Mouse (Mus musculus) CD4-positive helper T cell, adult 2 months (primary cell): ENCODE data around the gene Spg20.

Experiments
- DNase-seq: peaks from one replicate; pipeline ENCODE4 v3.0.0-alpha.2; 2012; ENCODE audit warnings: low read depth, missing footprints, low spot score

The Spg20 gene

GRCm38 (mm10) chr3:55111935-55112709, at the start of gene Spg20:
Gene Spg20, plus strand, starts transcription at chr3:55112108.
- peak; percentile 88 for DNase-seq

- DNase-seq: no peak
Measured at GRCm38 (mm10) chr3:55062653-55063052, 49.3 kb upstream of the Spg20 start.

DNA sequence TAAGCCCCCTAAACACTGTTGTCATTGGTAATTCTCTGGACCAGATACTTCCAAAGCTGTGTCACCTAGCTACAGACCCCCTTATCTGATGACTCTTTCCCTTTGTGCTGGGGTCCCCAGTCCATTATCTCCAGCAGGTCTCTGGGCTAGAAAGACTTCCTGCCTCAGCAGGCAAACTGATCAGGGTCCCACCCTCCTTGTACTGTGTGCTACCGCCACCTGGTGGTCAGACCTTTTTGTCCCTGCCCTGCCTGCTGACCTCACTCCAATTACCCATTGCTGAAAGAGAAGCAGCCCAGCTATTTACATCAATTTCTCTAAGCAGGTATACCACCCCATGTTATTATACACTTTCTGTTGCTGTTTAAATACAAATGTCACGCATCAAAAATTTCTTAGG, 47.5 kb upstream of the Spg20 start:
- peak; percentile 7 for DNase-seq

DNA sequence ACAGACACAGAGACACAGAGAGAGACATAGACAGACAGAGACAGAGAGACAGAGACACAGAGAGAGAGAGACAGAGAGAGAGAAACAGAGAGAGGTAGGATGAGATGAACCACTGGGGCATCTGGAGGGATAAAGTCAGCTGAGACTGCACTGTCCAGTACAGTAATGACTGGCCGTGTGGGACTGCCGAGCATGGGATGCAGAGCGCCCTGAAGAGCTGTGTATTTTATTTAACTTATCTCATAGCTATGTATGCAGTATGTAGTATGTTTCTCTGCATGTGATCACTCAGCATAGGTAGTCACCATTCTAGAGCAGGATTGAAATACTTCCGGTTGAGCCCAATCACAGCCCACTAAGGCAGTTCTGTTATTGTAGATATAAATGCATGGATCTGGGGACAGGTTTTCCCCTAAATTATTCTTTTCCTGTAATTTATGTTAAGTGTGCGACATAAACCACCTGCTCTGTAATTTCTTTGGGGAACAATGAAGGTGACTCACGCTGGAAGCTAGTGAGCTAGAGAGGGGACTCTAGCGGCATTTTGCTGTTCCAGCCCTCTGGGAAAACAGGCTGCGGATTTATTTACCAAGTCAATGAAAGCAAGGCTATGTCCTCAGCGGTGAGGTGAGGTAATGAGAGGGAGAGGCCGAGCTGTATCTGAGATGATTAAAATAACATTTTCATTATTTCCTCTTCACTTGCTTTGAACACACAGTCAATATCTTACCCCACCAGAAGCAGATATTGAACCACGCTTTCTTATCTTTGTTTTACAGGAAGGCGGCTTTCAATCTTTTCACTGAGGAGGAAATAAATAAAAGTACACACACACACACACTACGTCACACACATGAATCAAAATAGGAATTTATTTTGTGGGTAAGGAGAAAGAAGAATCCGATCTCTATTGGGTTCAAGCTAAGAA, 45.9 kb upstream of the Spg20 start:
- no peak for DNase-seq

DNA sequence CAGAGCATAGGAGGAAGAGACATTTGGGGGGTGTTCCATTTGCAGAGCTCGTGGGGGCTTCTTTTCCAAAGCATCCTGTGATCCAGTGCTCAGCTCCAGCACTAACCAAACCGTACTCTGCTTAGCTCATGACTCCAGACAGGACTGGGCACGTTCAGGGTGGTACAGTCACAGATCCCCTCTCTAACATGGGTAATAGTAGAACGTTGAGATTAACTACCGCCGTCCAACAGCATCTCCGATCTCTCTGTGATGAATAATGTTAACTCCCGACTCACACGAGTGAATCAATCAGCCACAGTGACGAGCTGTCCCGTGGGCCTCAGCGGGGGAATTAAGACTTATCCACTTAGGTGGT, 45.3 kb upstream of the Spg20 start:
- DNase-seq: no peak

DNA sequence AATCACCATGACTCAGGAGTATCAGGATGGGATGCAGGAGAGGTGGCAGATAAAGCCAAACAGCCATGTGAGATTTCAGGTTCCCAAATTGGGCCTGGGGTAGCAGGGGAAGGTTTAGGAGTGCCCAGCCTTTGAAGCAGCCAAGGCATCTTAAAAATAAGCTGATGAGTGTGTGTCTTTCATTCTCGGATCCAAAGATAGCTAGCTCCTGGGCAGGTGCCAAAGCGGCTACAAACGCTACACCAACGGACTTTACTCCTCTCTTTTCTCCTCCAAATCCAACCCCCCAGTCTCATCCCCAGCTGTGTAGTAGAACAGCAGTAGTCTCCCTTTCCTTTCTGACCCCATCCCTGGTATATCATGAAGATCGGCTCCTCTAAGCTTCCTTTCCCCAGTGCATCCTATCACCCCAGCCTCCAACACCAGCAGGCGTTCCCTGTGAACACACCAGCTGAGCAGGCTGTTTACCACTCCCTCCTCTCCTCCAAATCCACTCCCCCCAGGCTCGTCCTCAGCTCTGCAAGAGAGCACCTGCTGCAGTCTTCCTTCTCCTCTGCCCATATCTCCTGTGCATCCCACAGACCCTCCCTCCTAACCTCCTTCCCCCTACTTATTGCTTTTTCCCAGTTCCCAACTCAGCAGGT, 44.0 kb upstream of the Spg20 start:
- no peak for DNase-seq

GRCm38 (mm10) chr3:55074576-55075293, 37.2 kb upstream of the Spg20 start:
- no peak for DNase-seq

DNA sequence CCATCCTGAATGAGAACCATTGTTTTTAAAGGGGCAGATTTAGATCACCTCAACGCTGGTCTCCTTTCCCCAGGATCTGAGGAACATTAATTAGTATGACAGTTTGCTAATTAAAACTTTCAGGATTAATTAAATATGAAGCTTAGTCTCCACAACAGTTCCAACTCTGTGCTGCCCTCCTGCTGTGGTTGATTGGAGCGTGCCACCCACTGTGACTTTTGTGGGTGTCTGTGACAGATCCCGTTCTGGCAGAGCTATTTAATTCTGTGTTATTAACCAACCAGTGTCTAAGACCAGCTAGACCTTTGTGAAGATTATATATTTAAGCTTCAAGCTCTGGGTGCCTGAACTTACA, 36.6 kb upstream of the Spg20 start:
- DNase-seq: no peak

DNA sequence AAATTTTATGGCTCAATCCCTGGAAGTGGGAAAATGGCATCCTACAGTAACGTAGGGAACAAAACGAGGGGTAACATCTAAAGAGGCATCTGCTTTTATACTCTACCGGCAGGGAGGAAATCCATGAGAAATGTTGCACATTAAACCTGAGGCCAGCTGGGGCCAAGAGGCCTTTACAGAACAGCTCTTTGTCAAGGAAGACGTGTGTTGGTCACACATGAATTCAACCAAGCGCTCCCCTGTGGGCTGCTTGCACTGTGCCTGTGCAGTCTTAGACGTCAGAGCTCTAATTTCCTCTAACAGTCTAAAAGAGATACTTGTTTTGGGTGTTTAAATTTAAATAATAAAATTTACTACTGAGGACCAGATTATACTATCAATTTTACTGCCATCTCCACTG, 33.7 kb upstream of the Spg20 start:
- DNase-seq: no peak

DNA sequence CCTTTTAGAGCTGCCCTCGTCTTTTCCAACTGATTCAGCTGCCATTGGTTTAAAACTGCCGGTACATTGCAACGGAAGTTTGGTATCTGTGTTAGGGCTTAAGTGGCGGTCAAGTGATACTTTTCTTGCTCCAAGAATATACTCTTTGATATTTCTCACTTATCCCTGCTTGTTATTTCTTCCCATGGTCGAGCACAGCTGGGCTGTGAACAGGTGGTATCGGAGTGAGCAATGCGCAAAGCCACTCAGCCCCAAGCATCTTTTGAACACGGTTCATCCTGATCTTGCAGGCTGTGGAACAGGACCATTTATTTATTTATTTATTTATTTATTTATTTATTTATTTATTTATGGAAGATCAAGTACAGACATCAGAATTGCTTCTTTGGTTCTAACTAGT, 32.3 kb upstream of the Spg20 start:
- DNase-seq: no peak

- peak; percentile 44 for DNase-seq
Measured at GRCm38 (mm10) chr3:55080055-55080454, 31.9 kb upstream of the Spg20 start.

GRCm38 (mm10) chr3:55084781-55085180, 27.1 kb upstream of the Spg20 start:
- no peak for DNase-seq

DNA sequence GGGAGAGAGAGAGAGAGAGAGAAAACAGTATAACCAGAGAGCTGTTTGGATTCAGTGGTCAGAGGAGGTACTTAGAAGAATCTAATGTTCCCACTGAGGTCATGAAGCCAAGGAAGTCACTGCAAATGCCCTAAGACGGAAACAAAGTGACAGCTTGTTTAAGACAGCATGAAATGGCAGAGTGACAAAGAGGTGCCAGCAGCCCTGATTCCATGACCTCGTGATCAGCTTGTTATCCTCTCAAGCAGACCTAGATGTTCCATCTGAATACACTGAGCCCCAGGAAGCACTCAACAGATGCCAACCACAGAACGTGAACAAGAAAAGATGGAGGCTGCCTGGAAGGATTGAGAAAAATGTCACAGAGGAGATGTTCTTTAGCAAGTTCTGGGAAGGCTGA, 26.2 kb upstream of the Spg20 start:
- DNase-seq: no peak

- no peak for DNase-seq
Measured at GRCm38 (mm10) chr3:55086948-55087347, 25.0 kb upstream of the Spg20 start.

GRCm38 (mm10) chr3:55087360-55087759, 24.5 kb upstream of the Spg20 start:
- DNase-seq: no peak

GRCm38 (mm10) chr3:55088359-55088758, 23.5 kb upstream of the Spg20 start:
- DNase-seq: no peak

GRCm38 (mm10) chr3:55088843-55089242, 23.1 kb upstream of the Spg20 start:
- DNase-seq: no peak

- DNase-seq: no peak
Measured at GRCm38 (mm10) chr3:55089291-55089690, 22.6 kb upstream of the Spg20 start.

- no peak for DNase-seq
Measured at GRCm38 (mm10) chr3:55093161-55093560, 18.7 kb upstream of the Spg20 start.

DNA sequence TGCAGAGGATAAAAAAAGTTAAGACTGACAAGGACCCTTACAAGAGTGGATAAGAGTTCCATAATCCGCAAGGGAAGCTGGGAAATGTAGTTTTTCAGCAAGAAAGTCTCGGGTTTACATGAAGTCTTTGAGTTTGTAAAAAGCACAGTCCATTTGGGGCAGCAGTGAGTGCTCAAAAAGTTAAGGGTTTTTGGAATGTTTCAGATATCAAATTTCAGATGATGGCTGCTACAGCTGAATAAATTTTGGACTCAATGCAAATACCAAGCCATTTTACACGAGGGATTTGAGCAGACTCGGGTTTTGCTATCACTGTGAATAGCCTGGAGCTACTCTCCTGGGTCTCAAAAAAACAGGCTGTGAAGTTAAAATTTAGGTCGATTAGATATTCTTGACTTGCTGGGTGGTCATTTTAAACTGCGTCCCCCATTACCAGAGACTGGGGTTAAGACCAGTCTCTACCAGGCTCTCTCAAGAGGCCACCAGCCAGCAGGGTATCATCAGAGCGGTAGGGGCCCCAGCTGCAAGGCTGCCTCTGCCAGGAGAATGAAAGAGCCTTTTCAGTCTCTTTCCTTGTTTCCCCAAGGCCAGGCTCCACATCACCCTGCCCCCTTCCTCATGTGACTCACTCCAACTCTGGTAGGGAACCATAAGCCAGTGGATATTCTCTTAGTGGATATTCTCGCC, 15.8 kb upstream of the Spg20 start:
- no peak for DNase-seq

DNA sequence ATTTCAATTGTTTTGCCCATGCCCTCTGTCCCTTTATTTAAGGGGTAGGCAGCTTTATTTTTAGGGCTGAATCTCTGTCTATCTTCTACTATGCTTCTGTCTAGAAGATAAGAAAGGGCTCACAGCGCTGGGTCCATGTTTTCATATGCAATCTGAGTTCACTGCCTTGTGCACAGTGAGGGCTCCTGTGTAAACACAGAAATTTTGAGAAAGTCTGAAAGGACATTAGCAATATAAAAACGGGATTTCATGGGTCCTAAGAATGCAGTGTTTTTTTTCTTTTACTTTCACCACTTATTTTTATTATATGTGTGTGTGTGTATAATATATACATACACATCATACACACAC, 15.3 kb upstream of the Spg20 start:
- no peak for DNase-seq
